Mouse (Mus musculus): ENCODE data around the gene Gm9048.
"Not testable (repeated sequence)": the region's sequence is repeated elsewhere in the genome, so short reads cannot be mapped to it uniquely, and the experiment has no call there.

Gene Gm9048

GRCm38 (mm10) chr10:118348579-118348978 lies at the start of gene Gm9048:
Gm9048 (minus strand) TSS chr10:118348679.
- in situ Hi-C loops (cut with MboI, MseI), result not testable (repeated sequence)

- in situ Hi-C loops (cut with MboI, MseI), result loop anchor here (5.0 kb wide), 1 partner anchor 118 kb away; no protein-coding TSS in a partner anchor
Observed at GRCm38 (mm10) chr10:118370443-118370842, 22.0 kb upstream of the Gm9048 start.

- in situ Hi-C loops (cut with MboI, MseI), result loop anchor here (5.0 kb wide), 1 partner anchor 207 kb away; no protein-coding TSS in a partner anchor
Observed at GRCm38 (mm10) chr10:118369518-118369917, 21.0 kb upstream of the Gm9048 start.

GRCm38 (mm10) chr10:118354005-118354404 lies 5.5 kb upstream of the Gm9048 start, which contains the start of gene Gm9049:
Gm9049 (minus strand) TSS chr10:118354105.
- in situ Hi-C loops (cut with MboI, MseI), result loop anchor here (5.0 kb wide), 1 partner anchor 37 kb away; no protein-coding TSS in a partner anchor

GRCm38 (mm10) chr10:118343155-118343554 lies 5.3 kb downstream of the Gm9048 start, which contains the start of gene Gm9046:
Gm9046 (minus strand) TSS chr10:118343255.
- in situ Hi-C loops (cut with MboI, MseI), result not testable (repeated sequence)

- in situ Hi-C loops (cut with MboI, MseI), result not testable (repeated sequence)
Observed at GRCm38 (mm10) chr10:118337731-118338130, 10.7 kb downstream of the Gm9048 start, which contains the start of gene Gm9045. Gm9045 (minus strand) TSS chr10:118337831.

GRCm38 (mm10) chr10:118332308-118332707 lies 16.2 kb downstream of the Gm9048 start, which contains the start of gene Gm9044:
Gm9044 (minus strand) TSS chr10:118332408.
- in situ Hi-C loops (cut with MboI, MseI), result not testable (repeated sequence)

- in situ Hi-C loops (cut with MboI, MseI), result not testable (repeated sequence)
Observed at GRCm38 (mm10) chr10:118326869-118327268, 21.6 kb downstream of the Gm9048 start, which contains the start of gene Gm9040. Gm9040 (minus strand) TSS chr10:118326969.

- in situ Hi-C loops (cut with MboI, MseI), result loop anchor here (5.0 kb wide), 1 partner anchor 33 kb away; the partner anchor contains the start of gene Gm9049
Observed at GRCm38 (mm10) chr10:118319024-118319423, 29.5 kb downstream of the Gm9048 start.

- in situ Hi-C loops (cut with MboI, MseI), result not testable (repeated sequence)
Observed at GRCm38 (mm10) chr10:118302133-118302532, 46.3 kb downstream of the Gm9048 start.
